Mouse (Mus musculus): ENCODE measurements around the gene Grm3.

- no peak for TF ChIP-seq CTCF (IDR thresholded peaks at IDR 0.05; ENCODE audit: borderline replicate concordance, insufficient read depth, low read depth, low read length)
- no peak for TF ChIP-seq POLR2A (IDR thresholded peaks at IDR 0.05; ENCODE audit: borderline replicate concordance, insufficient read depth, low read length)
Observed at GRCm38 (mm10) chr5:9621417-9622067, 103.4 kb downstream of the Grm3 start.
